In genomic region chr6:147161818-147162584, GRCm38 (mm10) we compare ENCODE assay signal across 13 mouse cellular contexts.
DNase-seq lines count a peak whose midpoint lies in the region; ATAC-seq lines count a peak whose summit lies in the region.
"Had no signal": no experiment of that assay in that cellular context is flagged by ENCODE, and none has a peak within 500 bp of the region (broad histone marks: within the 10 kb centered on the region; RNA-seq: fewer than 3 reads in every experiment).

No protein-coding gene starts in this region.

- no peaks in the 10 kb centered on the region for H3K27me3 ChIP-seq in intestine, embryonic 16.5 days (replicated peaks; ENCODE audit: control insufficient read depth, insufficient read depth, low read length)
- H3K27me3 ChIP-seq in intestine, embryonic 15.5 days (replicated peaks): no peaks in the 10 kb centered on the region
- H3K27me3 ChIP-seq in lung, embryonic 16.5 days (ENCODE audit: control insufficient read depth, insufficient read depth, low read depth, low read length): no peaks in the 10 kb centered on the region
- H3K27me3 ChIP-seq in heart, embryonic 16.5 days (ENCODE audit: control insufficient read depth, insufficient read depth, low read length): no peaks in the 10 kb centered on the region
- H3K27me3 ChIP-seq: forebrain, embryonic 13.5 days; midbrain, embryonic 15.5 days had no signal

- DNase-seq in embryo, embryonic 10 days (ENCODE audit: low spot score): peak; percentile 17
- no peak for DNase-seq in embryo, embryonic 9.5 days (ENCODE audit: extremely low spot score)
- DNase-seq in lung, postnatal 14 days: no peak
- DNase-seq in right cerebral cortex, adult 2 months (ENCODE audit: low spot score in 2 of 2): no peak
- DNase-seq: adrenal gland, postnatal 25 days; thymus, postnatal 4 days had no signal

- no peak overlapping the region for H3K4me2 ChIP-seq in intestine, embryonic 16.5 days (ENCODE audit: low read depth, low read length)
- no peak overlapping the region for H3K4me2 ChIP-seq in intestine, embryonic 15.5 days (replicated peaks)
- no peak overlapping the region for H3K4me2 ChIP-seq in lung, embryonic 16.5 days (ENCODE audit: low read depth, low read length)
- no peak overlapping the region for H3K4me2 ChIP-seq in heart, embryonic 16.5 days (ENCODE audit: low read depth, low read length)
- H3K4me2 ChIP-seq: forebrain, embryonic 13.5 days; midbrain, embryonic 15.5 days had no signal

- H3K4me3 ChIP-seq in intestine, embryonic 16.5 days (ENCODE audit: low read length): no peak overlapping the region
- H3K4me3 ChIP-seq in intestine, embryonic 15.5 days (replicated peaks): no peak overlapping the region
- no peak overlapping the region for H3K4me3 ChIP-seq in lung, embryonic 16.5 days (ENCODE audit: low read length)
- H3K4me3 ChIP-seq in heart, embryonic 16.5 days (ENCODE audit: low read length): no peak overlapping the region
- H3K4me3 ChIP-seq: forebrain, embryonic 13.5 days; midbrain, embryonic 15.5 days had no signal

- no peaks in the 10 kb centered on the region for H3K36me3 ChIP-seq in intestine, embryonic 16.5 days (ENCODE audit: control insufficient read depth, insufficient read depth, low read length)
- no peaks in the 10 kb centered on the region for H3K36me3 ChIP-seq in intestine, embryonic 15.5 days
- no peaks in the 10 kb centered on the region for H3K36me3 ChIP-seq in lung, embryonic 16.5 days (ENCODE audit: control insufficient read depth, insufficient read depth, low read length)
- H3K36me3 ChIP-seq in heart, embryonic 16.5 days (ENCODE audit: control insufficient read depth, insufficient read depth): no peaks in the 10 kb centered on the region
- H3K36me3 ChIP-seq: midbrain, embryonic 15.5 days had no signal

- whole genome bisulfite sequencing in intestine, embryonic 16.5 days: 43% methylated on average over 5 of the region's 5 CpGs
- WGBS in intestine, embryonic 15.5 days: 43% methylated on average over 5 of the region's 5 CpGs
- WGBS in lung, embryonic 16.5 days: 20% methylated on average over 5 of the region's 5 CpGs
- whole genome bisulfite sequencing in heart, embryonic 16.5 days: 31% methylated on average over 5 of the region's 5 CpGs

- no peak overlapping the region for H3K27ac ChIP-seq in intestine, embryonic 16.5 days (ENCODE audit: low read length)
- H3K27ac ChIP-seq in intestine, embryonic 15.5 days: no peak overlapping the region
- H3K27ac ChIP-seq in lung, embryonic 16.5 days (ENCODE audit: low read length): no peak overlapping the region; the same call in 1 of the 2 replicates
- H3K27ac ChIP-seq in heart, embryonic 16.5 days (ENCODE audit: low read length): 0 out of 2 replicates have a peak overlapping the region, but pooled peaks have one; percentile 32
- H3K27ac ChIP-seq: forebrain, embryonic 13.5 days; liver, embryonic 14.5 days; midbrain, embryonic 15.5 days had no signal

- peak; percentile 33; the same call in 1 of the 2 replicates for ATAC-seq in intestine, embryonic 16.5 days
- ATAC-seq in intestine, embryonic 15.5 days: no peak
- peak; percentile 67 for ATAC-seq in lung, embryonic 16.5 days (ENCODE audit: low read depth)
- peak; percentile 79 for ATAC-seq in heart, embryonic 16.5 days (replicated peaks; ENCODE audit: extremely low read depth, insufficient read depth, low FRiP score)
- ATAC-seq: forebrain, embryonic 13.5 days; midbrain, embryonic 15.5 days had no signal

- H3K4me1 ChIP-seq in intestine, embryonic 16.5 days (ENCODE audit: control insufficient read depth, insufficient read depth, low read length): no peaks in the 10 kb centered on the region; the same call in 1 of the 2 replicates
- 0 out of 2 replicates have a peak, but pooled peaks cover 2% of the 10 kb centered on the region for H3K4me1 ChIP-seq in intestine, embryonic 15.5 days (replicated peaks)
- no peaks in the 10 kb centered on the region for H3K4me1 ChIP-seq in lung, embryonic 16.5 days (replicated peaks; ENCODE audit: control insufficient read depth, insufficient read depth, low read length)
- no peaks in the 10 kb centered on the region for H3K4me1 ChIP-seq in heart, embryonic 16.5 days (ENCODE audit: control insufficient read depth, insufficient read depth, low read length)
- H3K4me1 ChIP-seq: forebrain, embryonic 13.5 days; midbrain, embryonic 15.5 days had no signal

- no peaks in the 10 kb centered on the region for H3K9me3 ChIP-seq in intestine, embryonic 16.5 days (ENCODE audit: control insufficient read depth, low read length)
- H3K9me3 ChIP-seq in intestine, embryonic 15.5 days: no peaks in the 10 kb centered on the region
- H3K9me3 ChIP-seq in lung, embryonic 16.5 days (ENCODE audit: control insufficient read depth, low read length): no peaks in the 10 kb centered on the region; the same call in 1 of the 2 replicates
- peaks cover 4% of the 10 kb centered on the region; the same call in 1 of the 2 replicates for H3K9me3 ChIP-seq in heart, embryonic 16.5 days (replicated peaks; ENCODE audit: control insufficient read depth, low read length)
- H3K9me3 ChIP-seq: forebrain, embryonic 13.5 days; midbrain, embryonic 15.5 days had no signal

- no peak overlapping the region for H3K9ac ChIP-seq in intestine, embryonic 16.5 days (ENCODE audit: low read depth, low read length)
- no peak overlapping the region for H3K9ac ChIP-seq in intestine, embryonic 15.5 days
- H3K9ac ChIP-seq in lung, embryonic 16.5 days (ENCODE audit: low read length): no peak overlapping the region
- no peak overlapping the region for H3K9ac ChIP-seq in heart, embryonic 16.5 days (ENCODE audit: low read length)
- H3K9ac ChIP-seq: forebrain, embryonic 13.5 days; liver, embryonic 14.5 days; midbrain, embryonic 15.5 days had no signal
